Mouse (Mus musculus): Measurements from ENCODE around the gene Neurod2. TPM values are rescaled to one million over a fixed set of nuclear protein-coding genes. Genes with fewer than 3 reads are reported as not detected.

Neurod2 gene
- polyA plus RNA-seq, 1 experiment from 2014 or later = not detected

Other genes with a start within 250 kb of the Neurod2 start
- 10.1 and 17.8 TPM in 2 replicates for gene Fbxl20, start 179.2 kb downstream of the Neurod2 start, polyA plus RNA-seq (2014; fragmentation: Nextera tagmentation; extraction: Ambion mirVana)
- gene Med1, start 136.4 kb downstream of the Neurod2 start, polyA plus RNA-seq (2014; fragmentation: Nextera tagmentation; extraction: Ambion mirVana) = 62.5 and 76.6 TPM in 2 replicates
- 16.1 and 18.3 TPM in 2 replicates for gene Cdk12, start 126.6 kb downstream of the Neurod2 start, polyA plus RNA-seq (2014; fragmentation: Nextera tagmentation; extraction: Ambion mirVana)
- 0.87 and 1.7 TPM in 2 replicates for gene Ppp1r1b, start 18.8 kb upstream of the Neurod2 start, polyA plus RNA-seq (2014; fragmentation: Nextera tagmentation; extraction: Ambion mirVana)
- gene Stard3, start 28.7 kb upstream of the Neurod2 start, polyA plus RNA-seq (2014; fragmentation: Nextera tagmentation; extraction: Ambion mirVana) = 34.9 and 42.0 TPM in 2 replicates
- gene Tcap, start 54.2 kb upstream of the Neurod2 start, polyA plus RNA-seq (2014; fragmentation: Nextera tagmentation; extraction: Ambion mirVana) = 1.3 and 2.3 TPM in 2 replicates
- 0.84 and 2.2 TPM in 2 replicates for gene Pnmt, start 56.8 kb upstream of the Neurod2 start, polyA plus RNA-seq (2014; fragmentation: Nextera tagmentation; extraction: Ambion mirVana)
- 10.7 and 14.8 TPM in 2 replicates for gene Pgap3, start 70.8 kb upstream of the Neurod2 start, polyA plus RNA-seq (2014; fragmentation: Nextera tagmentation; extraction: Ambion mirVana)
- 35.5 and 54.1 TPM in 2 replicates for gene Erbb2, start 82.8 kb upstream of the Neurod2 start, polyA plus RNA-seq (2014; fragmentation: Nextera tagmentation; extraction: Ambion mirVana)
- gene Mien1, start 109.3 kb upstream of the Neurod2 start, polyA plus RNA-seq (2014; fragmentation: Nextera tagmentation; extraction: Ambion mirVana) = 83.8 and 101 TPM in 2 replicates
- gene Grb7, start 116.7 kb upstream of the Neurod2 start, polyA plus RNA-seq (2014; fragmentation: Nextera tagmentation; extraction: Ambion mirVana) = 52.3 and 66.8 TPM in 2 replicates
- gene Ikzf3, start 216.4 kb upstream of the Neurod2 start, polyA plus RNA-seq (2014; fragmentation: Nextera tagmentation; extraction: Ambion mirVana) = 0.26 and 0.73 TPM in 2 replicates
- 0.30 and 0.61 TPM in 2 replicates for gene Zpbp2, start 221.4 kb upstream of the Neurod2 start, polyA plus RNA-seq (2014; fragmentation: Nextera tagmentation; extraction: Ambion mirVana)